Mouse (Mus musculus): ENCODE data around the gene Proser2. TPM values are rescaled to one million over a fixed set of nuclear protein-coding genes. Genes with fewer than 3 reads are reported as not detected.
A peak's percentile ranks its signal among the peaks of the same experiment; 100 is the strongest.

Gene Proser2
- polyA plus RNA-seq, 1 experiment, result 0.94 TPM

DNA sequence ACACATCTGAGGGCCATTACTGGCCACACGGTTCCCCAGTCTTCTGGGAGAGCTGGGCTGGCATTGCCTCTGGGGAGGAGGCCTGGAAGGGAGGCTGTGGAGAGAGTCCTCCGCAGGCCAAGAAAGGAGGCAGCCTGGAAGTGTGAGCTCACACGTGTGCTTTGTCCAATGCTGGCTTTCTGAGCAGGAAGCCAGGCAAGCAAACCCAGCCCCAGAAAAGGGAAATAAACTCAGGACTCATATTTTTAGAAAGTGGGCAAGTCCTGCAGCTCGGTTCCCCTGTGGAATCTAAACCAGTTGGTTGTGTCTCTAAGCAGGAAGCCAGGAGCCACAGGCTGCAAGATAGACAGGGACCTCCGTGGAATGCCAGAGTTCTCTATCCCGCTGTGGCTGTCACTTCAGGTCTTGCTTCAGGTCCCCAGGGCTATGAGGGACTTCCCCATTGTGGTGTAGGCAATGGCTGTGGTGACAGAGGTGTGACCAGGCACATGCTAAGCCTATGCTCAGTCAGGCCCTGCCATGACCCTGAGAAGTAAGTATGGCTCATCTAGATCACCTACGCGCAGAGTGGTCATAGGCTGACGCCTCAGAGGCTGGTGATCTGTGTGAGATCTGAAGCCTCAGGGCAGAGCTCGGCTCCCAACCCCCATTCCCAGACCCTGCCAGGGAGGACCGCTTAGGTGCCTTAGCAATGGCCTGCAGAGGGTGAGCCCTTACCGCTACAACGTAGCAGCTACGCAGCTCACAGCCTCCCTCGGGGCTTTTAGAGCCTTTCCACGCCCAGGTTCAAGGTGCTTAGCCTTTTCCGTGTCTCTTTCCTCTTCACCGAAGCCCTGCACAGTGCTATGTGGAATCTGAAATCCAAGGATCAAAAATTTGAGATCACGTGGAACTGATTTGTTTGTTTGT, 44.1 kb downstream of the Proser2 start:
- Histone ChIP-seq H3K79me2 (ENCODE audit: control insufficient read depth, insufficient read depth) (no peaks in the 10 kb centered on the region), H3K36me3 (ENCODE audit: control insufficient read depth, insufficient read depth) (no peaks in the 10 kb centered on the region), H3K4me2 (ENCODE audit: low read depth) (no peak overlapping the region), H3K27me3 (ENCODE audit: control insufficient read depth, insufficient read depth, insufficient read length) (no peaks in the 10 kb centered on the region), H3ac (ENCODE audit: control insufficient read depth, insufficient read length) (no peak overlapping the region), H3K4me3 (no peak overlapping the region)
- TF ChIP-seq TCF3 (IDR thresholded peaks at IDR 0.05; ENCODE audit: insufficient read length, low read depth), result no peak
- TF ChIP-seq MYOD1 (IDR thresholded peaks at IDR 0.05; ENCODE audit: control insufficient read depth in 1 of 3, insufficient read length in 2 of 3, low read depth in 2 of 3), result no peak
- no peak for TF ChIP-seq POLR2AphosphoS2 (IDR thresholded peaks at IDR 0.05; ENCODE audit: insufficient read length, low read depth)
- TF ChIP-seq USF1 (IDR thresholded peaks at IDR 0.05; ENCODE audit: low read depth), result no peak
- TF ChIP-seq TCF12 (IDR thresholded peaks at IDR 0.05; ENCODE audit: insufficient read depth, poor library complexity, severe bottlenecking), result no peak

DNA sequence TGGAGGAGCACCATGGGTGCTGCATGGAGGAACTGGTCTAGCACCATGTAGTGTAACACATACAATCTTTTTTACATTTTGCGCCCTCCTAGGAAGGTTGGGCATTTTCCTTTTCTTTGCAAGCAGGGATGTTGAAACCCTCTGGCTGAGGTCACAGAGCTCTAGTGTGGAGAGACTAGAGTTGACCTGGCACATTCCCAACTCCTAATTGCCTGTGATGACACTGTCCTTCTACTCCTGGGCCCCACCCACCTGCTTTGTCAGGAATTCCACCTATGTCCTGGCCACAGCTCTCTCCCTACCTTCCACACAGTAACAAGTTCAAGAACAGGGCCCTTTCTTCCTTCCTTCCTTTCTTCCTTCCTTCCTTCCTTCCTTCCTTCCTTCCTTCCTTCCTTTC, 46.3 kb downstream of the Proser2 start:
- H3K36me3 ChIP-seq (ENCODE audit: control insufficient read depth, insufficient read depth), result no peaks in the 10 kb centered on the region
- no peak overlapping the region for H3ac ChIP-seq (ENCODE audit: control insufficient read depth, insufficient read length)
- TF ChIP-seq POLR2AphosphoS2 (IDR thresholded peaks at IDR 0.05; ENCODE audit: insufficient read length, low read depth), result no peak
- TF ChIP-seq E2F4 (IDR thresholded peaks at IDR 0.05; ENCODE audit: insufficient read depth), result no peak
- no peak overlapping the region for H3K4me3 ChIP-seq
- no peak overlapping the region for H3K4me2 ChIP-seq (ENCODE audit: low read depth)
- no peaks in the 10 kb centered on the region for H3K27me3 ChIP-seq (ENCODE audit: control insufficient read depth, insufficient read depth, insufficient read length)
- no peaks in the 10 kb centered on the region for H3K79me2 ChIP-seq (ENCODE audit: control insufficient read depth, insufficient read depth)

DNA sequence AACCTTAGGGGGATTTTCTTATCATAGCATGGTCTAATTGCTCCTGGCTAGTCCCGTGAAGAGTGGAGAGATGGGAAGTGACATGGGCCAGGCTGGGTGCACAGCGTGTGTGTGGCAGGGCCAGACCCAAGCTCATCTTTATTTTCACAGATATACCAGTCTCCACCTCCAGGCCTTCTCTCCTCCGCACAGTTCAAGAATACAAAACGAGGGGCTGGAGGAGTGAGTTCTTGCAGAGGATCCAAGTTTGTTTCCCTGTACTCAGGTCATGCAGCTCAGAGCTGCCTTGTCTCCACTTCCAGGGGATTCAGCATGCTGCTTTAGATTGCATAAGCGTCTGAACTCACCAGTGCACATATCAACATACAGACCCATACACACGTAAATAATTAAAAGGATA, 47.4 kb downstream of the Proser2 start:
- no peak overlapping the region for H3K4me2 ChIP-seq (ENCODE audit: low read depth)
- no peak overlapping the region for H3ac ChIP-seq (ENCODE audit: control insufficient read depth, insufficient read length)
- H3K79me2 ChIP-seq (ENCODE audit: control insufficient read depth, insufficient read depth), result no peaks in the 10 kb centered on the region
- H3K27me3 ChIP-seq (ENCODE audit: control insufficient read depth, insufficient read depth, insufficient read length), result no peaks in the 10 kb centered on the region
- H3K36me3 ChIP-seq (ENCODE audit: control insufficient read depth, insufficient read depth), result no peaks in the 10 kb centered on the region
- H3K4me3 ChIP-seq, result no peak overlapping the region
- TF ChIP-seq E2F4 (IDR thresholded peaks at IDR 0.05; ENCODE audit: insufficient read depth) (no peak), USF1 (IDR thresholded peaks at IDR 0.05; ENCODE audit: low read depth) (no peak), POLR2AphosphoS2 (IDR thresholded peaks at IDR 0.05; ENCODE audit: insufficient read length, low read depth) (no peak), POLR2A (IDR thresholded peaks at IDR 0.05; ENCODE audit: insufficient read length, low read depth) (no peak), MYOD1 (IDR thresholded peaks at IDR 0.05; ENCODE audit: control insufficient read depth in 1 of 3, insufficient read length in 2 of 3, low read depth in 2 of 3) (no peak), TCF3 (IDR thresholded peaks at IDR 0.05; ENCODE audit: insufficient read length, low read depth) (no peak), TCF12 (IDR thresholded peaks at IDR 0.05; ENCODE audit: insufficient read depth, poor library complexity, severe bottlenecking) (no peak), SRF (IDR thresholded peaks at IDR 0.05; ENCODE audit: control insufficient read depth, insufficient read length, low read depth) (no peak), REST (IDR thresholded peaks at IDR 0.05; ENCODE audit: insufficient read depth, insufficient read length) (no peak), CEBPB (IDR thresholded peaks at IDR 0.05; ENCODE audit: insufficient read depth, poor library complexity, severe bottlenecking) (no peak), MYOG (IDR thresholded peaks at IDR 0.05; ENCODE audit: control insufficient read depth in 1 of 3, insufficient read depth in 1 of 3, insufficient read length in 2 of 3, low read depth in 2 of 3) (no peak), MAX (IDR thresholded peaks at IDR 0.05; ENCODE audit: low read depth) (no peak)

DNA sequence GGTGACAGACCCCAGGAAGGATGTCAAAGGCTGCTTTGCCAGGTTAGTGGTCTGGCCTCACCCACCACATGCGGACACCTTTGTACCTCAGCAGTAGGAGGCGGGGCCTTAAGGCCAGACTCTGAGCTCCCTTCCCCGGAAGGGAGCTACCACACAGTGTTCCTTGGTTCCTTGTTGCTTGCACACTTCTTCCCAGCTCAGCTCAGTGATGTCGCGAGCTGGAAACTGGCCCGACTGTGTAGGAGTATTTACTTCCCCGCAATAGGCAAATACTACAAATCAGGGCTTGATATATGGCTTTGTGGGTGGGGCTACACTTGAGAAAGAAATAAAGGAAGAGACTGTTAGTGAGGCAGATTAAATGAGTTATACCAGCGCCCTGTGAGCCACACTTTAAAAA, 48.9 kb downstream of the Proser2 start:
- no peaks in the 10 kb centered on the region for H3K36me3 ChIP-seq (ENCODE audit: control insufficient read depth, insufficient read depth)
- H3K27me3 ChIP-seq (ENCODE audit: control insufficient read depth, insufficient read depth, insufficient read length), result no peaks in the 10 kb centered on the region
- TF ChIP-seq MAX (IDR thresholded peaks at IDR 0.05; ENCODE audit: low read depth) (no peak), E2F4 (IDR thresholded peaks at IDR 0.05; ENCODE audit: insufficient read depth) (no peak), POLR2A (IDR thresholded peaks at IDR 0.05; ENCODE audit: insufficient read length, low read depth) (no peak), MYOG (IDR thresholded peaks at IDR 0.05; ENCODE audit: control insufficient read depth in 1 of 3, insufficient read depth in 1 of 3, insufficient read length in 2 of 3, low read depth in 2 of 3) (no peak), REST (IDR thresholded peaks at IDR 0.05; ENCODE audit: insufficient read depth, insufficient read length) (no peak), TCF3 (IDR thresholded peaks at IDR 0.05; ENCODE audit: insufficient read length, low read depth) (no peak), CEBPB (IDR thresholded peaks at IDR 0.05; ENCODE audit: insufficient read depth, poor library complexity, severe bottlenecking) (no peak), USF1 (IDR thresholded peaks at IDR 0.05; ENCODE audit: low read depth) (no peak), MYOD1 (IDR thresholded peaks at IDR 0.05; ENCODE audit: control insufficient read depth in 1 of 3, insufficient read length in 2 of 3, low read depth in 2 of 3) (no peak), POLR2AphosphoS2 (IDR thresholded peaks at IDR 0.05; ENCODE audit: insufficient read length, low read depth) (no peak), TCF12 (IDR thresholded peaks at IDR 0.05; ENCODE audit: insufficient read depth, poor library complexity, severe bottlenecking) (no peak), SRF (IDR thresholded peaks at IDR 0.05; ENCODE audit: control insufficient read depth, insufficient read length, low read depth) (no peak)
- no peak overlapping the region for H3ac ChIP-seq (ENCODE audit: control insufficient read depth, insufficient read length)
- no peaks in the 10 kb centered on the region for H3K79me2 ChIP-seq (ENCODE audit: control insufficient read depth, insufficient read depth)
- no peak overlapping the region for H3K4me3 ChIP-seq
- no peak overlapping the region for H3K4me2 ChIP-seq (ENCODE audit: low read depth)

DNA sequence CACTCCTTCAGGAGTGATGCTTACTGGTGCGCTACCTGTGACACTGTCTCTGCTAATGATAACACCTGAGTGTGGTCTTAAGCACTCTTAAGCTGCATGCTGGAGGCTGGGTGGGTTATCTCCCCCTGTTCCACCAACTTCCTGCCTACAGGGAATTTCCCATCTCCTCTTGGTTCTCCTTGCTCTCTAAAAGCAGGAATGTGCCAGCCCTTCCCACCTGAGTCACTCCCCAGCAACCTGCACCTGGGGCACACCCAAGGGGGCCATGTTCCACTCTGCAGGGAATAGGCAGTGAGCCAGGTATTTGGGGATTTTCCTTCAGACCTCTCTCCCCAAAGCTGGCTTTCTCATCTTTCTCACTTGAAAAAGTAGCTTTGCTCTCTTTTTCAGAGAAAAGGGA, 50.0 kb downstream of the Proser2 start:
- H3ac ChIP-seq (ENCODE audit: control insufficient read depth, insufficient read length), result no peak overlapping the region
- H3K27me3 ChIP-seq (ENCODE audit: control insufficient read depth, insufficient read depth, insufficient read length), result no peaks in the 10 kb centered on the region
- TF ChIP-seq MAX (IDR thresholded peaks at IDR 0.05; ENCODE audit: low read depth), result no peak
- TF ChIP-seq USF1 (IDR thresholded peaks at IDR 0.05; ENCODE audit: low read depth), result no peak
- TF ChIP-seq TCF3 (IDR thresholded peaks at IDR 0.05; ENCODE audit: insufficient read length, low read depth), result no peak
- no peak for TF ChIP-seq MYOD1 (IDR thresholded peaks at IDR 0.05; ENCODE audit: control insufficient read depth in 1 of 3, insufficient read length in 2 of 3, low read depth in 2 of 3)
- no peak for TF ChIP-seq SRF (IDR thresholded peaks at IDR 0.05; ENCODE audit: control insufficient read depth, insufficient read length, low read depth)
- no peak for TF ChIP-seq REST (IDR thresholded peaks at IDR 0.05; ENCODE audit: insufficient read depth, insufficient read length)
- TF ChIP-seq POLR2A (IDR thresholded peaks at IDR 0.05; ENCODE audit: insufficient read length, low read depth), result no peak
- TF ChIP-seq MYOG (IDR thresholded peaks at IDR 0.05; ENCODE audit: control insufficient read depth in 1 of 3, insufficient read depth in 1 of 3, insufficient read length in 2 of 3, low read depth in 2 of 3), result no peak
- TF ChIP-seq E2F4 (IDR thresholded peaks at IDR 0.05; ENCODE audit: insufficient read depth), result no peak
- no peak for TF ChIP-seq CEBPB (IDR thresholded peaks at IDR 0.05; ENCODE audit: insufficient read depth, poor library complexity, severe bottlenecking)
- no peak for TF ChIP-seq POLR2AphosphoS2 (IDR thresholded peaks at IDR 0.05; ENCODE audit: insufficient read length, low read depth)
- TF ChIP-seq TCF12 (IDR thresholded peaks at IDR 0.05; ENCODE audit: insufficient read depth, poor library complexity, severe bottlenecking), result no peak
- H3K79me2 ChIP-seq (ENCODE audit: control insufficient read depth, insufficient read depth), result no peaks in the 10 kb centered on the region
- H3K36me3 ChIP-seq (ENCODE audit: control insufficient read depth, insufficient read depth), result no peaks in the 10 kb centered on the region
- peak overlapping the region; percentile 87 for H3K4me2 ChIP-seq (ENCODE audit: low read depth)
- no peak overlapping the region for H3K4me3 ChIP-seq
